Mouse (Mus musculus) heart, embryonic 10.5 days (tissue): ENCODE measurements around the gene Coq10a. TPM values are rescaled to one million over a fixed set of nuclear protein-coding genes. Genes with fewer than 3 reads are reported as not detected.

Experiments used
- DNase-seq: peaks from one replicate; pipeline ENCODE4 v3.0.0-alpha.2; 2017; ENCODE audit warnings: low spot score
- H3K27ac ChIP-seq: fragments of 300-500 bp; sonication (generic); 2 replicates; pipeline ENCODE4 v1.5.1; 2016; ENCODE audit warnings: mild to moderate bottlenecking
- H3K27me3 ChIP-seq: fragments of 300-500 bp; sonication (generic); 2 replicates; pipeline ENCODE4 v1.6.1; 2016; ENCODE audit warnings: mild to moderate bottlenecking; ENCODE audit not compliant: poor library complexity, insufficient read depth, severe bottlenecking
- H3K36me3 ChIP-seq: fragments of 300-500 bp; sonication (generic); 2 replicates; pipeline ENCODE4 v1.6.1; 2016; ENCODE audit warnings: mild to moderate bottlenecking, moderate library complexity
- H3K4me1 ChIP-seq: fragments of 300-500 bp; sonication (generic); 2 replicates; pipeline ENCODE4 v1.6.1; 2016; ENCODE audit warnings: mild to moderate bottlenecking
- H3K4me3 ChIP-seq: fragments of 300-500 bp; sonication (generic); 2 replicates; pipeline ENCODE4 v1.5.1; 2016; ENCODE audit warnings: mild to moderate bottlenecking, moderate library complexity
- H3K9me3 ChIP-seq: fragments of 300-500 bp; sonication (generic); 2 replicates; pipeline ENCODE4 v1.6.1; 2016; ENCODE audit warnings: mild to moderate bottlenecking, moderate library complexity
- WGBS: fragments of 180-500 bp; shearing (Covaris S2); methylation state at CpG from one replicate; pipeline ENCODE4 v1.1.7; 2016; 5-methylcytosine and 5-hydroxymethylcytosine counted together
- polyA plus RNA-seq: library from polyadenylated mRNA; unstranded; fragments of >200 nt; fragmentation: Nextera tagmentation; extraction: Ambion mirVana; gene quantifications from 2 replicates; pipeline ENCODE4 v1.2.1, GENCODE M21; 2016

Gene Coq10a
- 9.7 and 10.7 TPM in 2 replicates for polyA plus RNA-seq

GRCm38 (mm10) chr10:128368402-128369217 lies at the start of gene Coq10a:
Coq10a (minus strand) TSS chr10:128368997.
- Histone ChIP-seq H3K27ac (peak within 1 kb of the TSS; percentile 86), H3K36me3 (peaks cover 13% of the 10 kb centered on the region), H3K4me1 (peaks cover 29% of the 10 kb centered on the region), H3K9me3 (no peaks in the 10 kb centered on the region), H3K4me3 (peak within 1 kb of the TSS; percentile 80), H3K27me3 (no peaks in the 10 kb centered on the region)
- peak; percentile 96 for DNase-seq
- under 1% methylated on average over 87 of the region's 87 CpGs for WGBS

GRCm38 (mm10) chr10:128414848-128415247 lies 46.1 kb upstream of the Coq10a start:
- Histone ChIP-seq H3K27ac (no peak overlapping the region), H3K9me3 (no peaks in the 10 kb centered on the region), H3K4me3 (no peak overlapping the region), H3K4me1 (peaks cover 34% of the 10 kb centered on the region), H3K27me3 (no peaks in the 10 kb centered on the region), H3K36me3 (peaks cover 57% of the 10 kb centered on the region)
- DNase-seq, result no peak
- 81% methylated on average over 5 of the region's 5 CpGs for WGBS

- peak overlapping the region; percentile 98; the same call in 1 of the 2 replicates for H3K4me3 ChIP-seq
Observed at GRCm38 (mm10) chr10:128413076-128413475, 44.3 kb upstream of the Coq10a start.

GRCm38 (mm10) chr10:128412558-128412957 lies 43.8 kb upstream of the Coq10a start:
- no peaks in the 10 kb centered on the region for H3K27me3 ChIP-seq
- peaks cover 43% of the 10 kb centered on the region for H3K36me3 ChIP-seq
- H3K9me3 ChIP-seq, result no peaks in the 10 kb centered on the region
- peak overlapping the region; percentile 98 for H3K4me3 ChIP-seq
- WGBS, result 54% methylated on average over 1 of the region's 1 CpGs
- H3K4me1 ChIP-seq, result peaks cover 46% of the 10 kb centered on the region
- no peak for DNase-seq
- peak overlapping the region; percentile 92 for H3K27ac ChIP-seq

More at GRCm38 (mm10) chr10:128413076-128413475, 44.3 kb upstream of the Coq10a start:
- H3K27ac ChIP-seq, result no peak overlapping the region
- H3K9me3 ChIP-seq, result no peaks in the 10 kb centered on the region
- DNase-seq, result no peak
- WGBS, result 77% methylated on average over 1 of the region's 1 CpGs
- H3K4me1 ChIP-seq, result peaks cover 45% of the 10 kb centered on the region
- H3K36me3 ChIP-seq, result peaks cover 43% of the 10 kb centered on the region
- H3K27me3 ChIP-seq, result no peaks in the 10 kb centered on the region

- under 1% methylated on average over 14 of the region's 14 CpGs for WGBS
- Histone ChIP-seq H3K36me3 (peaks cover 38% of the 10 kb centered on the region), H3K4me3 (peak overlapping the region; percentile 98), H3K9me3 (no peaks in the 10 kb centered on the region), H3K27me3 (no peaks in the 10 kb centered on the region), H3K4me1 (peaks cover 46% of the 10 kb centered on the region), H3K27ac (peak overlapping the region; percentile 92)
- no peak for DNase-seq
Observed at GRCm38 (mm10) chr10:128412055-128412381, 43.2 kb upstream of the Coq10a start.

GRCm38 (mm10) chr10:128411211-128412054 lies 42.6 kb upstream of the Coq10a start, which contains the start of the genes Nabp2 and Rnf41:
Nabp2 (minus strand) TSS chr10:128411492.
Rnf41 (plus strand) TSS chr10:128411657.
- peak; percentile 99 for DNase-seq
- Histone ChIP-seq H3K9me3 (no peaks in the 10 kb centered on the region), H3K27ac (peak within 1 kb of the TSS; percentile 92), H3K4me3 (peak within 1 kb of the TSS; percentile 98), H3K36me3 (peaks cover 35% of the 10 kb centered on the region), H3K27me3 (no peaks in the 10 kb centered on the region), H3K4me1 (peaks cover 46% of the 10 kb centered on the region)
- WGBS, result under 1% methylated on average over 50 of the region's 50 CpGs

- no peak for DNase-seq
- peak overlapping the region; percentile 92 for H3K27ac ChIP-seq
- H3K4me1 ChIP-seq, result peaks cover 46% of the 10 kb centered on the region
- no peaks in the 10 kb centered on the region for H3K9me3 ChIP-seq
- no peaks in the 10 kb centered on the region for H3K27me3 ChIP-seq
- H3K36me3 ChIP-seq, result peaks cover 34% of the 10 kb centered on the region
- WGBS, result 28% methylated on average over 4 of the region's 4 CpGs
- peak overlapping the region; percentile 98 for H3K4me3 ChIP-seq
Observed at GRCm38 (mm10) chr10:128410560-128410845, 41.7 kb upstream of the Coq10a start.

GRCm38 (mm10) chr10:128409692-128410559 lies 41.1 kb upstream of the Coq10a start:
- Histone ChIP-seq H3K4me1 (peaks cover 43% of the 10 kb centered on the region), H3K9me3 (no peaks in the 10 kb centered on the region), H3K27ac (peak overlapping the region; percentile 92), H3K4me3 (peak overlapping the region; percentile 98), H3K27me3 (no peaks in the 10 kb centered on the region), H3K36me3 (peaks cover 30% of the 10 kb centered on the region)
- WGBS, result 6% methylated on average over 36 of the region's 36 CpGs
- peak; percentile 99 for DNase-seq

GRCm38 (mm10) chr10:128408591-128409535 lies 40.1 kb upstream of the Coq10a start:
- no peak for DNase-seq
- Histone ChIP-seq H3K27ac (peak overlapping the region; percentile 92), H3K4me3 (peak overlapping the region; percentile 98), H3K4me1 (peaks cover 39% of the 10 kb centered on the region), H3K27me3 (no peaks in the 10 kb centered on the region), H3K9me3 (no peaks in the 10 kb centered on the region), H3K36me3 (peaks cover 26% of the 10 kb centered on the region)
- WGBS, result 18% methylated on average over 35 of the region's 35 CpGs

- Histone ChIP-seq H3K9me3 (no peaks in the 10 kb centered on the region), H3K27me3 (no peaks in the 10 kb centered on the region), H3K4me1 (peaks cover 19% of the 10 kb centered on the region), H3K27ac (no peak overlapping the region), H3K4me3 (no peak overlapping the region), H3K36me3 (peaks cover 29% of the 10 kb centered on the region)
- WGBS, result 85% methylated on average over 7 of the region's 7 CpGs
- no peak for DNase-seq
Observed at GRCm38 (mm10) chr10:128403931-128404330, 35.1 kb upstream of the Coq10a start.

- 72% methylated on average over 9 of the region's 9 CpGs for WGBS
- H3K36me3 ChIP-seq, result peaks cover 23% of the 10 kb centered on the region
Observed at GRCm38 (mm10) chr10:128401638-128402037, 32.8 kb upstream of the Coq10a start.

More at GRCm38 (mm10) chr10:128401638-128402037, 32.8 kb upstream of the Coq10a start:
- DNase-seq, result no peak
- Histone ChIP-seq H3K4me1 (peaks cover 19% of the 10 kb centered on the region), H3K27ac (no peak overlapping the region), H3K9me3 (no peaks in the 10 kb centered on the region), H3K4me3 (no peak overlapping the region), H3K27me3 (no peaks in the 10 kb centered on the region)
